Mouse (Mus musculus) kidney, adult 2 months (tissue): ENCODE results near the gene Wdr5b. TPM values are rescaled to one million over a fixed set of nuclear protein-coding genes. Genes with fewer than 3 reads are reported as not detected.
A peak's percentile ranks its signal among the peaks of the same experiment; 100 is the strongest.
"Not testable (repeated sequence)": the region's sequence is repeated elsewhere in the genome, so short reads cannot be mapped to it uniquely, and the experiment has no call there.

ENCODE experiments used
- DNase-seq: peaks from one replicate; pipeline ENCODE4 v3.0.0; 2021
- H3K27ac ChIP-seq: fragments of 200-500 bp; 2 replicates; pipeline ENCODE4 v1.5.1; 2012; ENCODE audit warnings: low read depth, low read length, control low read depth, inconsistent platforms; ENCODE audit not compliant: insufficient read depth
- H3K27me3 ChIP-seq: fragments of 200-500 bp; replicated peaks from 2 replicates; pipeline ENCODE4 v1.6.1; 2012; ENCODE audit warnings: mild to moderate bottlenecking, moderate library complexity, low read length, inconsistent platforms; ENCODE audit not compliant: control insufficient read depth, insufficient read depth
- H3K36me3 ChIP-seq: fragments of 200-500 bp; 2 replicates; pipeline ENCODE4 v1.6.1; 2012; ENCODE audit warnings: mild to moderate bottlenecking, moderate library complexity, low read length, inconsistent platforms; ENCODE audit not compliant: control insufficient read depth, insufficient read depth
- H3K4me1 ChIP-seq: fragments of 200-500 bp; 2 replicates; pipeline ENCODE4 v1.6.1; 2011; ENCODE audit warnings: low read length; ENCODE audit not compliant: control insufficient read depth, insufficient read depth
- H3K4me3 ChIP-seq: fragments of 200-500 bp; 2 replicates; pipeline ENCODE4 v1.5.1; 2011; ENCODE audit warnings: mild to moderate bottlenecking, low read depth, low read length, control low read depth; ENCODE audit not compliant: insufficient read depth
- CTCF ChIP-seq: fragments of 200-500 bp; conservative IDR thresholded peaks from 2 replicates; pipeline ENCODE4 v1.5.1; 2011; ENCODE audit warnings: low read depth, mild to moderate bottlenecking, control low read depth, low read length, moderate library complexity, mixed read lengths; ENCODE audit not compliant: insufficient read depth, insufficient read length
- POLR2A ChIP-seq: fragments of 200-500 bp; IDR thresholded peaks from one replicate; pipeline ENCODE4 v1.6.1; 2011; ENCODE audit warnings: low read depth, low read length, control low read depth
- WGBS: fragments of 180-500 bp; shearing (Covaris S2); methylation state at CpG from one replicate; pipeline ENCODE4 v1.1.7; 2018; 5-methylcytosine and 5-hydroxymethylcytosine counted together
- polyA plus RNA-seq: library from polyadenylated mRNA; depleted of rRNA; stranded (reverse); fragments of >200 nt; gene quantifications from 2 replicates; pipeline ENCODE4 v1.2.3, GENCODE M21; 2012

The Wdr5b gene
- polyA plus RNA-seq, 1 experiment = 2.1 TPM

GRCm38 (mm10) chr16:36056416-36056815 is 15.4 kb downstream of the Wdr5b start:
- Histone ChIP-seq H3K27me3 (no peaks in the 10 kb centered on the region), H3K4me1 (no peaks in the 10 kb centered on the region), H3K4me3 (no peak overlapping the region), H3K27ac (no peak overlapping the region), H3K36me3 (no peaks in the 10 kb centered on the region)
- no peak for DNase-seq
- TF ChIP-seq CTCF (no peak), POLR2A (no peak)
- 87% methylated on average over 11 of the region's 11 CpGs for WGBS

GRCm38 (mm10) chr16:36057933-36058475 is 17.0 kb downstream of the Wdr5b start:
- peak; percentile 35 for DNase-seq

GRCm38 (mm10) chr16:36062534-36062933 is 21.5 kb downstream of the Wdr5b start:
- DNase-seq, H3K4me3 ChIP-seq, H3K27ac ChIP-seq, H3K36me3 ChIP-seq, H3K27me3 ChIP-seq, H3K4me1 ChIP-seq: not testable (repeated sequence)
- WGBS = 91% methylated on average over 1 of the region's 1 CpGs

More at GRCm38 (mm10) chr16:36057933-36058475, 17.0 kb downstream of the Wdr5b start:
- H3K27ac ChIP-seq = peak overlapping the region; percentile 47; the same call in 1 of the 2 replicates
- no peak overlapping the region for H3K4me3 ChIP-seq
- no peaks in the 10 kb centered on the region for H3K36me3 ChIP-seq
- TF ChIP-seq CTCF = no peak
- no peak for TF ChIP-seq POLR2A
- no peaks in the 10 kb centered on the region for H3K27me3 ChIP-seq
- H3K4me1 ChIP-seq = no peaks in the 10 kb centered on the region
- 71% methylated on average over 8 of the region's 8 CpGs for WGBS

GRCm38 (mm10) chr16:36063315-36063714 is 22.3 kb downstream of the Wdr5b start:
- WGBS = 70% methylated on average over 2 of the region's 2 CpGs
- DNase-seq = no peak
- no peak overlapping the region for H3K27ac ChIP-seq
- TF ChIP-seq POLR2A (no peak), CTCF (no peak)
- no peaks in the 10 kb centered on the region for H3K27me3 ChIP-seq
- no peak overlapping the region for H3K4me3 ChIP-seq
- H3K36me3 ChIP-seq = no peaks in the 10 kb centered on the region
- peaks cover 2% of the 10 kb centered on the region; the same call in 1 of the 2 replicates for H3K4me1 ChIP-seq

- H3K27ac ChIP-seq = no peak overlapping the region
- TF ChIP-seq POLR2A = no peak
- TF ChIP-seq CTCF = no peak
- peaks cover 2% of the 10 kb centered on the region; the same call in 1 of the 2 replicates for H3K4me1 ChIP-seq
- 83% methylated on average over 5 of the region's 5 CpGs for WGBS
- no peaks in the 10 kb centered on the region for H3K36me3 ChIP-seq
- H3K4me3 ChIP-seq = no peak overlapping the region
- DNase-seq = no peak
- H3K27me3 ChIP-seq = no peaks in the 10 kb centered on the region
Measured at GRCm38 (mm10) chr16:36064904-36065303, 23.9 kb downstream of the Wdr5b start.

GRCm38 (mm10) chr16:36067694-36068093 is 26.7 kb downstream of the Wdr5b start:
- Histone ChIP-seq H3K4me3 (no peak overlapping the region), H3K4me1 (peaks cover 2% of the 10 kb centered on the region; the same call in 1 of the 2 replicates), H3K36me3 (no peaks in the 10 kb centered on the region), H3K27me3 (no peaks in the 10 kb centered on the region), H3K27ac (no peak overlapping the region)
- DNase-seq = no peak
- TF ChIP-seq POLR2A (no peak), CTCF (no peak)
- WGBS = 52% methylated on average over 2 of the region's 2 CpGs

GRCm38 (mm10) chr16:36068356-36068755 is 27.4 kb downstream of the Wdr5b start:
- WGBS = 61% methylated on average over 3 of the region's 3 CpGs
- no peak overlapping the region for H3K27ac ChIP-seq
- DNase-seq = no peak
- TF ChIP-seq POLR2A (no peak), CTCF (no peak)
- no peak overlapping the region for H3K4me3 ChIP-seq
- H3K4me1 ChIP-seq = peaks cover 2% of the 10 kb centered on the region; the same call in 1 of the 2 replicates
- no peaks in the 10 kb centered on the region for H3K27me3 ChIP-seq
- no peaks in the 10 kb centered on the region for H3K36me3 ChIP-seq
